Mouse (Mus musculus) megakaryocyte, embryonic 14.5 days (primary cell): ENCODE measurements around the gene Mrpl24.

Source experiments
- FLI1 ChIP-seq: IDR thresholded peaks from 2 replicates; pipeline ENCODE4 v1.6.1; 2012; ENCODE audit warnings: low read length, inconsistent platforms, mixed read lengths
- GATA1 ChIP-seq: IDR thresholded peaks from 3 replicates; pipeline ENCODE4 v1.6.1; 2012; ENCODE audit warnings: mixed read lengths, low read length, inconsistent platforms, borderline replicate concordance

- TF ChIP-seq GATA1: no peak
- TF ChIP-seq FLI1: no peak
Observed at GRCm38 (mm10) chr3:87884708-87885251, 34.5 kb upstream of the Mrpl24 start.
